Mouse (Mus musculus) lung, embryonic 15.5 days (tissue): ENCODE data around the gene Limd1. TPM values are rescaled to one million over a fixed set of nuclear protein-coding genes. Genes with fewer than 3 reads are reported as not detected.
A peak's percentile ranks its signal among the peaks of the same experiment; 100 is the strongest.

Experiments
- ATAC-seq: fragments of 200-750 bp; cut with Nextera tagmentation; 2 replicates; pipeline ENCODE4 v1.8.0; 2017; ENCODE audit warnings: moderate number of reproducible peaks, borderline replicate concordance; ENCODE audit not compliant: low FRiP score, low TSS enrichment; ENCODE audit errors: extremely low read depth
- H3K27ac ChIP-seq: fragments of 300-500 bp; sonication (generic); 2 replicates; pipeline ENCODE4 v1.5.1; 2015; ENCODE audit warnings: moderate library complexity, mild to moderate bottlenecking, inconsistent platforms
- H3K27me3 ChIP-seq: fragments of 300-500 bp; sonication (generic); 2 replicates; pipeline ENCODE4 v1.6.1; 2015; ENCODE audit warnings: inconsistent platforms
- H3K36me3 ChIP-seq: fragments of 300-500 bp; sonication (generic); 2 replicates; pipeline ENCODE4 v1.6.1; 2015; ENCODE audit warnings: inconsistent platforms
- H3K4me1 ChIP-seq: fragments of 300-500 bp; sonication (generic); 2 replicates; pipeline ENCODE4 v1.6.1; 2015; ENCODE audit warnings: inconsistent platforms
- H3K4me2 ChIP-seq: fragments of 300-500 bp; sonication (generic); 2 replicates; pipeline ENCODE4 v1.6.1; 2015; ENCODE audit warnings: inconsistent platforms, mild to moderate bottlenecking, moderate library complexity
- H3K4me3 ChIP-seq: fragments of 300-500 bp; sonication (generic); 2 replicates; pipeline ENCODE4 v1.5.1; 2015; ENCODE audit warnings: mild to moderate bottlenecking, inconsistent platforms
- H3K9ac ChIP-seq: fragments of 300-500 bp; sonication (generic); 2 replicates; pipeline ENCODE4 v1.6.1; 2015; ENCODE audit warnings: inconsistent platforms
- H3K9me3 ChIP-seq: fragments of 300-500 bp; sonication (generic); 2 replicates; pipeline ENCODE4 v1.6.1; 2016; ENCODE audit warnings: inconsistent platforms
- WGBS: fragments of 180-500 bp; shearing (Covaris S2); methylation state at CpG from one replicate; pipeline ENCODE4 v1.1.7; 2015; 5-methylcytosine and 5-hydroxymethylcytosine counted together
- polyA plus RNA-seq: library from polyadenylated mRNA; unstranded; fragments of >200 nt; fragmentation: Nextera tagmentation; extraction: Ambion mirVana; gene quantifications from 2 replicates; pipeline ENCODE4 v1.2.1, GENCODE M21; 2015

Limd1 gene
- polyA plus RNA-seq, 1 experiment from 2014 or later, result 59.8 TPM

DNA sequence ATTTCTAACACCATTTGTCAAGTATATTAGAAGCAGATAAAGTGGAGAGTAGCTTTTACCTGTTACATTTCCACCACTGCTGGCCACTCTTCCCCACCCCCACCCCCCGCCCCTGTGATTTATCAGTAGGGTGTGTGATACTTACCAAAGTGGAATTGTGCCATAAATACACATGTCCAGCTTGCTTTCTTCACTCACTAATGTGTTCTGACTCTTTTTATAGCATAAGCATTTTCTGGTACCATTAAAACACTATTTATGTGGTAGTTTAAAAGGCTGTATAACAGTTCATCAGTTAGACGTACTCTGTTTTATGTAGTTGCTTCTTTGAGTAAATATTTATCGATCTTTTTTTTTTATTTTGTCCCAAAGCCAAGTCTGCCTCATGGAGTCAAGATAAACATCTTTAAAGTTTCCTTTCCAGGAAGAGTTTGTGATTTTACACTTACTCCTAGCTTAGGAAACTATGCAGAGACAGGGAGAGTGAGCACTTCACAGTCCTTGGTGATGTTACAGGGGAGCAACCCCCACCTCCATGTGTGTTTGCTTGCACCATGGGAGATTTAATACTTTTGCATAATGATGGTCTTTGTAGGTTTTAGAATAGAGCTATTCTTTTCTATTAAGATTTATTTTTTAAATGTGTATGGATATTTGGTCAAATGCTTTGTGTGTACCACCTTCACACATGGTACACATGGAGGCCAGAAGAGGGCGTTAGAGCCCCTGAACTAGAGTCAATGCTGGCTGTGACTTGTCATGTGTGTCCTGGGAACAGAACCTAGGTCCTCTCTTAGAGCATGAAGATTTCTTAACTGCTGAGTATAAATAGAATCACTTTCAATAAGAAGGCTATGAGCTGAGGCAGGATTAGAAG is 28.0 kb downstream of the Limd1 start:
- no peak overlapping the region for H3K4me3 ChIP-seq
- no peak overlapping the region for H3K9ac ChIP-seq
- peaks cover 37% of the 10 kb centered on the region for H3K36me3 ChIP-seq
- H3K4me2 ChIP-seq, result no peak overlapping the region
- no peaks in the 10 kb centered on the region for H3K27me3 ChIP-seq
- 30% methylated on average over 4 of the region's 4 CpGs for WGBS
- H3K9me3 ChIP-seq, result no peaks in the 10 kb centered on the region
- H3K4me1 ChIP-seq, result peaks cover 43% of the 10 kb centered on the region
- peak; percentile 82; the same call in 1 of the 2 replicates for ATAC-seq
- H3K27ac ChIP-seq, result peak overlapping the region; percentile 37

DNA sequence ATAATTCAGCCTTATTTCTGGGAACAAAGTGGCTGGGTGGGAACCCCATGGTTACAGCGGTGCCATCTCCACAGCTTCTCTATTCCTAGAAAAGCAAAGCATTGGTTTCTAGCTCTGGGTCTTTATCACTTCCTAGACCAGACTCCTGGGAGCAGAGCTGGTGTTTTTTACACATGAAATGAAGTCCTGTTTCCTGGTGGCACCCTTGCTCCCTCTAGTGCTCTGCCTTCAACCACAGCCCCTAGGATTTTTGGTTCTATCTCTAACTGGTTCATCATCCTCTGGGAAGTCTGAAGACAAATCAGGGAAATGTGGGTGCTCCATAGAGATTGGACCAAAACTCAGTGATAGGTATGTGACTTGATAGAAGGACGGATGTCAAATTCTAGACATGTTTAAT is 28.9 kb downstream of the Limd1 start:
- Histone ChIP-seq H3K9ac (no peak overlapping the region), H3K4me2 (no peak overlapping the region), H3K27me3 (no peaks in the 10 kb centered on the region), H3K36me3 (peaks cover 40% of the 10 kb centered on the region), H3K4me1 (peaks cover 43% of the 10 kb centered on the region), H3K9me3 (no peaks in the 10 kb centered on the region), H3K4me3 (no peak overlapping the region), H3K27ac (peak overlapping the region; percentile 37; the same call in 1 of the 2 replicates)
- WGBS, result 91% methylated on average over 2 of the region's 2 CpGs
- ATAC-seq, result no peak

DNA sequence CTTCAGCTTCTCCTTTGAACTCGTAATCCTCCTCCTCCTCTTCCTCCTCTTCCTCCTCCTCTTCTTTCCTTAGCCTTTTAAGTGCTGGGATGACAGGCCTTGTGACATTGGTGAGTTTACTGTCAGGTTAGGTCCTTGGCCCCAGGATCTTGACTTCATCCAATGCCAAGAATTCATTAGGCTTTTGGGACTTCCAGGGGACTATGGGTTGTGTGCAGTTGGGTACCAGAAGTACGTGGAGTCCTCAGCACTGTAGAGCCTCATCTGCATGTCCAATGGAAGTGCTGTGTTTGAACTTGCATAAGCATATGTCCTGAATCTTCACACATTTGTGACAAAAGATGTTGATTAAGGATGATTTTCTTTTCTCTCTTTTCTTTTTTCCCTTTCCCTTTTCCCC is 30.5 kb downstream of the Limd1 start:
- no peak for ATAC-seq
- Histone ChIP-seq H3K4me1 (peaks cover 35% of the 10 kb centered on the region), H3K9ac (no peak overlapping the region), H3K27me3 (no peaks in the 10 kb centered on the region), H3K4me3 (no peak overlapping the region), H3K4me2 (no peak overlapping the region), H3K36me3 (peaks cover 39% of the 10 kb centered on the region), H3K27ac (no peak overlapping the region), H3K9me3 (no peaks in the 10 kb centered on the region)
- whole genome bisulfite sequencing, result 84% methylated on average over 2 of the region's 2 CpGs

DNA sequence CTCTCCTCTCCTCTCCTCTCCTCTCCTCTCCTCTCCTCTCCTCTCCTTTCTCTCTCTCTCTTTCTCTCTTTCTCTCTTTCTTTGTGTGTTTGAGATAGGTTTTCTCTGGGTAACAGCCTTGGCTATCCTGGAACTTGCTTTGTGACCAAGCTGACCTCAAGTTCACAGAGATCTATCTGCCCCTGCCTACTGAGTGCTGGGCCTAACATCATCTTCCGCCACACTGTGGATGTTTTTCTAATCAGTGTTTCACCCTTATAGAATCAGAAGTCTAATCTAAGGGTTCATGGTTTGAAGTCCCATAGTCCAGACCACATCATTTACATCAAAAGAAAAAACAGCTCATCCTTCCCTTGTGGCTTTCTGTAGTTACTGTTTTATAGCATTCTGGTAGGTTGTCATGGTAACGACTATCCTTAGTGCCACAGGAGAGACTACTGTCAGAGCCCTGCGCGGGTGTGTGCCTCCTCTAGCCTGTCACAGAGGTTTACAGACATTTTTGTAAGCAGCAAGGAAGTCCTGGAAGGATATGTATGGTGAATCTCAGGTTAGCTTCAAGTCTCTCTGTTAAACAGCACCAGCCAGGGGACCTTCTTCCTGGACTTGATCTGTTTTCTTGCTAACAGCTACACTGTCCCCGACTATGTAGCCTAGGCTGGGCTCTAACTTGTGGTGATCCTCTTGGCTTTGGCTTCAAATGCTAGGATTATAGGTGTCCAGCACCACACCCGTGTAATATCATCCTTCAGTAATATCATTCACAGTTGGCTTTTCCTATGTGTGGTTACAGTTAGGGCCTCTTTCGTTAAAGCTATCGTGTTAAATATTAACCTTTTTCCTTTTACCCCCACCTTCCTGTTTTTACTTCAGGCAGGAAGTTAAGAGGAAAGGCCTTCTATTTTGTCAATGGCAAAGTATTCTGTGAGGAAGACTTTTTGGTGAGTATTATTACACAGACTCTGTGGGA is 31.4 kb downstream of the Limd1 start:
- ATAC-seq, result no peak
- Histone ChIP-seq H3K9me3 (no peaks in the 10 kb centered on the region), H3K9ac (no peak overlapping the region), H3K4me1 (peaks cover 27% of the 10 kb centered on the region), H3K27ac (no peak overlapping the region), H3K27me3 (no peaks in the 10 kb centered on the region), H3K4me3 (no peak overlapping the region), H3K36me3 (peaks cover 40% of the 10 kb centered on the region), H3K4me2 (no peak overlapping the region)
- WGBS, result 70% methylated on average over 8 of the region's 8 CpGs

DNA sequence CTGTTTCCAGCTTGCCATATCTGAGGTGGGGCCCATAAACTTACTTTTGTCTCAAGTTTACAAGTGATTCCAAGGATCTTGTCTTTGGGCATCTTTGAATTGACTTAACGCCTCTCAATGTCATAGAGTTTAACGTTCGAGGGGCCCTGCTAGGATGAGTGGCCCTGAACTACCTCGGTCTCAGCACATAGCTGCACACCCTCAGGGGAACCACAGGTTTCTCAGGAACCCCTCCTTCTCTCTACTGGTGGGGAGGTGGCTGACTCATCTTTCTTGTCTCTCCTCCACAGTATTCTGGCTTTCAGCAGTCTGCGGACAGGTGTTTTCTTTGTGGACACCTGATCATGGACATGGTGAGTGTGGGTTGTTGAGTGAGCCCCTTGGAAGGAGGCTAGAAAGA is 32.4 kb downstream of the Limd1 start:
- no peak for ATAC-seq
- no peak overlapping the region for H3K9ac ChIP-seq
- WGBS, result 79% methylated on average over 5 of the region's 5 CpGs
- peaks cover 19% of the 10 kb centered on the region for H3K4me1 ChIP-seq
- H3K27ac ChIP-seq, result no peak overlapping the region
- no peak overlapping the region for H3K4me3 ChIP-seq
- no peak overlapping the region for H3K4me2 ChIP-seq
- peaks cover 41% of the 10 kb centered on the region for H3K36me3 ChIP-seq
- no peaks in the 10 kb centered on the region for H3K27me3 ChIP-seq
- H3K9me3 ChIP-seq, result no peaks in the 10 kb centered on the region

DNA sequence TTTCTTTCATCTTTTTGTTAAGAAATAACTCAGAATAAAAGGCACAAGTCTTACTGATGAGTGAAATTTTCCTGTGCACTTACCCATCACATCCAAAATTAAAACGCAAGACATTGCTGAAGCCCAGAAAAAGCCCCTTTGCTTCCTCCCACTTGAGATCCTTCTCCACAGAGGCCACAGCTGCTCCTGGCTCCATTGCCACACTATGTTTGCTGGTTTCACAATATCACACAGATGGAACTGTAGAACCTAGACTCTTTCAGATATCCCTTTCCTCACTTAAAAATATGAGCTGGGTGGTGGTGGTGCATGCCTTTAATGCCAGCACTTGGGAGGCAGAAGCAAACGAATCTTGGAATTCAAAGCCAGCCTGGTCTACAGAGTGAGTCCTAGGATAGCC is 34.0 kb downstream of the Limd1 start:
- H3K9me3 ChIP-seq, result no peaks in the 10 kb centered on the region
- no peak overlapping the region for H3K27ac ChIP-seq
- WGBS, result 78% methylated on average over 2 of the region's 2 CpGs
- H3K4me2 ChIP-seq, result no peak overlapping the region
- no peak overlapping the region for H3K4me3 ChIP-seq
- peaks cover 55% of the 10 kb centered on the region for H3K36me3 ChIP-seq
- no peak for ATAC-seq
- no peaks in the 10 kb centered on the region for H3K27me3 ChIP-seq
- H3K9ac ChIP-seq, result no peak overlapping the region
- peaks cover 10% of the 10 kb centered on the region; the same call in 1 of the 2 replicates for H3K4me1 ChIP-seq

DNA sequence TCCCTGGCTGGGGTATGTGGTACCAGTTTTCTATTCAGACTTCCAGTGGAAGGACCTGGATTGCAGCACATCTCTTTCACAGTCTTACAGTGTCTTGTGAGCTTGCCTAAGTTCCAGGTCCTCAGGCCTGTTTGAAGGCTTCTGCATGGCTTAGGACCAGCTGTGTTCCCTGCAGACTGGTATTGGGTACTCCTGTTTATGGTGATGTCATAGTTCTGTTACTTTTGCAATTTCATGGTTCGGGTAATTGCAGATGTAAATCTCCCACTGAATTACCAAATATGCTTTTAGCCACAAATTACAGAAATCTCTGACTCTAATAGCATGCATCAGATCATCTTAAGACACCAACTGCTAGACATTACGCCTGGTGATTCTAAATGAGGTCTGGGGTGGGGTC is 36.6 kb downstream of the Limd1 start:
- peaks cover 74% of the 10 kb centered on the region for H3K36me3 ChIP-seq
- WGBS, result 89% methylated on average over 2 of the region's 2 CpGs
- no peak for ATAC-seq

DNA sequence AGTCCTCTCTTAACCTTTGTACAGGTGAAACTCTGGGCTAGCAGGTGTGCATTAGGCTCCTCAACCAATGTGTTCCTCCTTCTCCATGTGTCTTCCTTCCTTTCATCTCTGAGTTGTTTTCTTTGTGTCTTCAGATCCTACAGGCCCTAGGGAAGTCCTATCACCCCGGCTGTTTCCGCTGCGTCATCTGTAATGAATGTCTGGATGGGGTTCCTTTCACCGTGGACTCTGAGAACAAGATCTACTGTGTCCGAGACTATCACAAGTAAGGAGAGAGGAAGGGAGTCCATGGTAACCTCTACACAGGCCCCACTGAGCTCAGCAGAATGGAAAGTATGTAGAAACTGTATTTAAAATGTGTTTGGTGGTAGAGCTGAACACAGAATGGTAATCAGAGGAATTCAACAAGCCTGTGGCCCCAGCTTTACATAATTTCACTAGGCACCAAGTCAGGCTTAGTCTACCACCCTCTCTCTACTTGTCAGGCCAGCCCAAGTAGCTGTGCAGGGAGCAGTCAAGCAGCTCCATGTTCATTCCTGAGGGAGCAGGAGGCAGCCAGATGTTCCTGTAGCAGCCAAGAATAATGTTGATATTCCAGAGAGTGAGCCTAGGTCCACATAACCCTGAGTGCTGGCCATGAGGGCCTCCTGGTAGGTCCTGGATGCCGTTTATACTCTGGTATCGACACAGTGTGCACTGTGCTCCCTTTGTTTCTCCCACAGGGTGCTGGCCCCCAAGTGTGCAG is 38.3 kb downstream of the Limd1 start:
- Histone ChIP-seq H3K4me2 (no peak overlapping the region), H3K4me3 (no peak overlapping the region), H3K36me3 (peaks cover 64% of the 10 kb centered on the region), H3K9ac (no peak overlapping the region), H3K4me1 (peaks cover 18% of the 10 kb centered on the region; the same call in 1 of the 2 replicates), H3K27me3 (no peaks in the 10 kb centered on the region), H3K9me3 (no peaks in the 10 kb centered on the region), H3K27ac (no peak overlapping the region)
- no peak for ATAC-seq
- 86% methylated on average over 7 of the region's 7 CpGs for WGBS

More for the DNA sequence above, 36.6 kb downstream of the Limd1 start:
- H3K9me3 ChIP-seq, result no peaks in the 10 kb centered on the region
- H3K4me1 ChIP-seq, result peaks cover 17% of the 10 kb centered on the region; the same call in 1 of the 2 replicates
- no peak overlapping the region for H3K4me3 ChIP-seq
- H3K4me2 ChIP-seq, result no peak overlapping the region
- H3K27me3 ChIP-seq, result no peaks in the 10 kb centered on the region
- H3K9ac ChIP-seq, result no peak overlapping the region
- H3K27ac ChIP-seq, result no peak overlapping the region

DNA sequence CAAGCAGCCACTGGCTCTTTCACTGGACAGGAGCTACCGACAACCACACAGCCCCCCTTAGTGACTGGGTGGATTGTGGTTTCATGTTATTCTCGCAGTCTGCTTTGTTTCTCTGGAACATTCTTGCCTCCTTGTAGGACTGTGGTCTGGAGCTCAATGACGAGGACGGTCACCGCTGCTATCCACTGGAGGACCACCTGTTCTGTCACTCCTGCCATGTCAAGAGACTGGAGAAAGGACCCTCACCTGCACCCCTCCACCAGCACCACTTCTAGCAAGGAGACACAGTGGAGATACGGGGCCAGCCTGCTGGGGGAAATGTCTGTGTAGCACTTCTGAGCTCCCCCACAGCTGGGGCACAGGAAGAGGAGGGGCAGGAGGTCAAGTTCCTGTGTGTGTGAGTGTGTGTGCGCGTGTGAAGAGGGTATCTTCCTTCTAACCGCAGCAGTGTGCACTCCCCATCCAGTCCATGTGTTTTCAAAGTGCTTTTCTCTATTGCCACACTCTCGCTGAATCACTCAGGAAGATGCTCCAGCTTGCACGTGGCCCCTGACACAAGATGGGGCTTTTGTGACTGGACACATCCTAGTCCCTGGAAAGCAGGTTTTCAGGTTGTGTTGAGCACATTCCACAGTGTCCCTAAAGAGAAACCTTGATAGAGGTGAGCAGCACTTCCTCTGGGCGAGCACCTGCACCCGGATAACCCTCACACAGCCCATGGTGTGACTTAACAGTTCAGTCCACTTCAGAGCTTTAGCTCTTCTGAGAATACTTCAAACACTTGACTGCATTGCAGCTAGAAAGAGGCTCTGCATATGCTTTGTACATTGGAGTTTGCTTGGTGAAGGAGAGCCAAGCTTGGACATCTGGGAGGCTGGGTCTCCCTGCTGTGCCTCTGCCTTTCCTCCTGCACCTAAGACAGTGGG is 40.7 kb downstream of the Limd1 start:
- Histone ChIP-seq H3K27ac (peak overlapping the region; percentile 66), H3K4me2 (no peak overlapping the region), H3K27me3 (no peaks in the 10 kb centered on the region), H3K9me3 (no peaks in the 10 kb centered on the region), H3K36me3 (peaks cover 51% of the 10 kb centered on the region), H3K4me3 (no peak overlapping the region), H3K4me1 (peaks cover 18% of the 10 kb centered on the region; the same call in 1 of the 2 replicates), H3K9ac (no peak overlapping the region)
- WGBS, result 56% methylated on average over 13 of the region's 13 CpGs
- peak; percentile 55; the same call in 1 of the 2 replicates for ATAC-seq

DNA sequence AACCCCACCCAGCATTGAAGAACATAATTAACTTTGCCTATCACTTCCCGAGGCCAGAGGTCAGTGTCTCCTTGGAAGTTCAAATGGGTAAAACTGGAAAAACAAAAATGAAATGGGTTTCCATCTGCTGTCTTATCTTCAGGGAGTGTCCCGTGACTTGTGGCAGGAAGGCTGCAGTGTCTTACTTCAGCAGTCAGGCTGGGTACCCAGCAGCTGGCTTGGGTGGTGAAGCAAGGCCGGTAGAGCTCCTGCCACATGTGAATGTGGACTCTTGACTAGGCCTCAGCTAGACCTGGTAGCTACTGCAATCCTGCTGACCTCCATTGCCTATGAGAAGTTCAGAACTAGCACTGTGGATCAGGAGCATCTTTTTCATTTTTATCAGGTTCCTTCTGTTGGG is 42.2 kb downstream of the Limd1 start:
- no peaks in the 10 kb centered on the region for H3K9me3 ChIP-seq
- WGBS, result 54% methylated on average over 3 of the region's 3 CpGs
- peaks cover 45% of the 10 kb centered on the region for H3K36me3 ChIP-seq
- H3K27ac ChIP-seq, result no peak overlapping the region
- no peaks in the 10 kb centered on the region for H3K27me3 ChIP-seq
- H3K4me1 ChIP-seq, result peaks cover 18% of the 10 kb centered on the region; the same call in 1 of the 2 replicates
- no peak overlapping the region for H3K4me2 ChIP-seq
- H3K4me3 ChIP-seq, result no peak overlapping the region
- no peak for ATAC-seq
- no peak overlapping the region for H3K9ac ChIP-seq
